Mouse (Mus musculus): Measurements from ENCODE around the gene Fryl.

DNA sequence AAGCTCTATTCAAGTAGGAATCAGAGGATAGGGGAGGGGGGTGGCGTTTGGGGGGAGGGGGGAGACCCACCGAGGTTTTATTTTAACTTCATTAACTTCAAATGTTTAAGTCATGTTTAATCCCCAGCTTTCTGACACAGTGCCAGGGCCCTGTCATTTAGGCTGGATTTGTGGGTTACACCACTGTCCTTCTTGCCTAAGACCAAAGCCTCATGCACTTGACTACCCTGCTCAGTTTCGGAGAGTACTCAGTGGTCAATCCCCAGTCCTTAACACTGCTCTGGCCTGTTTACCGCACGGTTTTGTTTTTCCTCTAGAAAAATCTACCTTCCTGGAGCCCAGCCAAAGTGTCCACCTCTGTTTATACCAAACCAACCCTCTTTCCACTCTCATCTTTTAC is 69.5 kb downstream of the Fryl start:
- TF ChIP-seq MYOG (IDR thresholded peaks at IDR 0.05; ENCODE audit: control insufficient read depth in 1 of 3, insufficient read depth in 1 of 3, insufficient read length in 2 of 3, low read depth in 2 of 3): no peak
- TF ChIP-seq POLR2A (IDR thresholded peaks at IDR 0.05; ENCODE audit: insufficient read length, low read depth): no peak
- TF ChIP-seq REST (IDR thresholded peaks at IDR 0.05; ENCODE audit: insufficient read depth, insufficient read length): no peak
- TF ChIP-seq SRF (IDR thresholded peaks at IDR 0.05; ENCODE audit: control insufficient read depth, insufficient read length, low read depth): no peak
- TF ChIP-seq USF1 (IDR thresholded peaks at IDR 0.05; ENCODE audit: low read depth): no peak
- no peak for TF ChIP-seq TCF12 (IDR thresholded peaks at IDR 0.05; ENCODE audit: insufficient read depth, poor library complexity, severe bottlenecking)
- TF ChIP-seq MAX (IDR thresholded peaks at IDR 0.05; ENCODE audit: low read depth): no peak
- TF ChIP-seq POLR2AphosphoS2 (IDR thresholded peaks at IDR 0.05; ENCODE audit: insufficient read length, low read depth): no peak
- TF ChIP-seq MYOD1 (IDR thresholded peaks at IDR 0.05; ENCODE audit: control insufficient read depth in 1 of 3, insufficient read length in 2 of 3, low read depth in 2 of 3): no peak
- no peak for TF ChIP-seq CEBPB (IDR thresholded peaks at IDR 0.05; ENCODE audit: insufficient read depth, poor library complexity, severe bottlenecking)
- no peak for TF ChIP-seq E2F4 (IDR thresholded peaks at IDR 0.05; ENCODE audit: insufficient read depth)
- no peak for TF ChIP-seq TCF3 (IDR thresholded peaks at IDR 0.05; ENCODE audit: insufficient read length, low read depth)

Data from myocyte (in vitro differentiated cells).